Mouse (Mus musculus) midbrain, embryonic 10.5 days (tissue): ENCODE results near the gene Tdgf1. TPM values are rescaled to one million over a fixed set of nuclear protein-coding genes. Genes with fewer than 3 reads are reported as not detected.

Experiments used
- DNase-seq: peaks from one replicate; pipeline ENCODE4 v3.0.0-alpha.2; 2017; ENCODE audit warnings: low spot score
- H3K27ac ChIP-seq: fragments of 300-500 bp; sonication (generic); replicated peaks from 2 replicates; pipeline ENCODE4 v1.5.1; 2016; ENCODE audit warnings: mild to moderate bottlenecking
- H3K27me3 ChIP-seq: fragments of 300-500 bp; sonication (generic); 2 replicates; pipeline ENCODE4 v1.6.1; 2016; ENCODE audit warnings: low read depth, mild to moderate bottlenecking; ENCODE audit not compliant: poor library complexity, severe bottlenecking
- H3K36me3 ChIP-seq: fragments of 300-500 bp; sonication (generic); 2 replicates; pipeline ENCODE4 v1.6.1; 2016; ENCODE audit warnings: mild to moderate bottlenecking, moderate library complexity
- H3K4me1 ChIP-seq: fragments of 300-500 bp; sonication (generic); 2 replicates; pipeline ENCODE4 v1.6.1; 2016
- H3K4me3 ChIP-seq: fragments of 300-500 bp; sonication (generic); 2 replicates; pipeline ENCODE4 v1.5.1; 2016; ENCODE audit warnings: mild to moderate bottlenecking, moderate library complexity
- H3K9me3 ChIP-seq: fragments of 300-500 bp; sonication (generic); replicated peaks from 2 replicates; pipeline ENCODE4 v1.6.1; 2016; ENCODE audit warnings: mild to moderate bottlenecking
- WGBS: fragments of 180-500 bp; shearing (Covaris S2); methylation state at CpG from one replicate; pipeline ENCODE4 v1.1.7; 2016; 5-methylcytosine and 5-hydroxymethylcytosine counted together
- polyA plus RNA-seq: library from polyadenylated mRNA; unstranded; fragments of >200 nt; fragmentation: Nextera tagmentation; extraction: Ambion mirVana; gene quantifications from 2 replicates; pipeline ENCODE4 v1.2.1, GENCODE M21; 2016

Gene Tdgf1
- polyA plus RNA-seq, 1 experiment from 2014 or later, result 0.11 TPM

GRCm38 (mm10) chr9:110922759-110923158 is 23.2 kb downstream of the Tdgf1 start:
- DNase-seq, result peak; percentile 75
- Histone ChIP-seq H3K4me3 (no peak overlapping the region), H3K27ac (no peak overlapping the region), H3K36me3 (no peaks in the 10 kb centered on the region), H3K9me3 (no peaks in the 10 kb centered on the region), H3K27me3 (no peaks in the 10 kb centered on the region), H3K4me1 (no peaks in the 10 kb centered on the region)
- 17% methylated on average over 7 of the region's 7 CpGs for WGBS

DNA sequence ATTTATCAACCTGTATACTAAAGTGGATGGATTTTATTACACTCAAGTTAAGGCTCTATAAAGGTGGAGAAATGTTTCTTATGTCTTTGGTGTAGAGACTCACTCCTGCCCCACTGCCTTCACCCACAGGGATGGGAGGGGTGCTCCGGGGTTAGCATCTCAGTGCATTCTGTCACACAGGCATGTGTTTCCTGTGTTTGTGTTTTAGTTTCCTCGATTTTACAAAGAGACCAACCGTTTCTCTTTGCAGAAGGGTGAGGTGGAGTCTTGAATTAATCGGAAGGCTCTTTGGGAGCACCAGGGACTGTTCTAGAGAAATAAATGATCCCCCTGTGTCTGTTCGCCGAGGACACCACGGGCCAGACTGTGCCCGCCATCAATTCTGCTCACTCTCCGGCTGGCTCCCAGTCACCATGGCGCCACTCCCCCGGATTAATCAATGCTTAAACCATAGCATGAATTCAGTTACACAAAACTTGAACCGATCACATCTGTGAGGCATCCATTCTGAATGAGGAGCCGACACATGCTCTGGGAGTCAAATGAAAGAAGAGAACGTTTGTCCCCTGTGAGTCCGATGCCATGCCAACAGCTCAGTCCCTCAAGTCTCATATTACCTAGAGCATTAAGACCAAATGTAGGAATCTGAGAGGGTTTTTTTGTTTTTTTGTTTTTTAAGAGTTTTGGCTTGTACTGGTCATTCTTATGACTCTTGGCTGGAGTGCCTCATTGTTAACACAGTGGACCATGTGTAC is 25.1 kb downstream of the Tdgf1 start:
- H3K4me3 ChIP-seq, result no peak overlapping the region
- no peaks in the 10 kb centered on the region for H3K4me1 ChIP-seq
- H3K36me3 ChIP-seq, result no peaks in the 10 kb centered on the region
- H3K27ac ChIP-seq, result no peak overlapping the region
- no peaks in the 10 kb centered on the region for H3K27me3 ChIP-seq
- WGBS, result 74% methylated on average over 15 of the region's 15 CpGs
- DNase-seq, result no peak
- no peaks in the 10 kb centered on the region for H3K9me3 ChIP-seq

DNA sequence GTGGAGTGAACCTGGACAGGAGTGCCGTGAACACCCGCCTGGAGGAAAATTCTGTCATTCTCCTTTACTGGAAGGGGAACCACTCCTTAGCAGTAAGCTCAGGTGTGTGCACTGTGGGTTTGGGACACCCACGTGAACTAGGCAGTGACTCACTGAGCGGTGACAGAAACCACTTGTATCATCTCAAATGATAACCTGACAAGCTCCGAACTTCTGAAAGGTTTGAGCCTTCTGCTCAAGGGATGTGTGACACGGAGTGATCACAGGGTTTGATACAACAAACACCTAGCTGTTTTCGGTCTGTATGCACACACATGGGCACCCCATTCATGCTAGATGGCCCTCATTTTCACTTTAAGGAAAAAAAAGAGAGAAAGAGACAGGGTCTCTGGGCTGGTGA is 29.2 kb downstream of the Tdgf1 start, which contains the start of gene Fam240a:
Gene Fam240a (minus strand): TSS at position 76 of the 400 bp plus-strand sequence.
- Histone ChIP-seq H3K9me3 (no peaks in the 10 kb centered on the region), H3K27ac (no peak within 1 kb of the TSS), H3K36me3 (no peaks in the 10 kb centered on the region), H3K4me1 (no peaks in the 10 kb centered on the region), H3K27me3 (no peaks in the 10 kb centered on the region), H3K4me3 (no peak within 1 kb of the TSS)
- 93% methylated on average over 7 of the region's 7 CpGs for WGBS
- no peak for DNase-seq

GRCm38 (mm10) chr9:110915466-110915865 is 30.5 kb downstream of the Tdgf1 start:
- no peak overlapping the region for H3K27ac ChIP-seq
- H3K4me3 ChIP-seq, result no peak overlapping the region
- 72% methylated on average over 8 of the region's 8 CpGs for WGBS
- no peaks in the 10 kb centered on the region for H3K4me1 ChIP-seq
- DNase-seq, result no peak
- no peaks in the 10 kb centered on the region for H3K9me3 ChIP-seq
- no peaks in the 10 kb centered on the region for H3K36me3 ChIP-seq
- no peaks in the 10 kb centered on the region for H3K27me3 ChIP-seq

- no peak overlapping the region for H3K4me3 ChIP-seq
- no peaks in the 10 kb centered on the region for H3K36me3 ChIP-seq
- H3K9me3 ChIP-seq, result no peaks in the 10 kb centered on the region
- no peaks in the 10 kb centered on the region for H3K4me1 ChIP-seq
- no peaks in the 10 kb centered on the region for H3K27me3 ChIP-seq
- DNase-seq, result no peak
- 66% methylated on average over 21 of the region's 21 CpGs for WGBS
- H3K27ac ChIP-seq, result 0 out of 2 replicates have a peak overlapping the region, but pooled peaks have one; percentile 43
Measured at GRCm38 (mm10) chr9:110914631-110915236, 31.2 kb downstream of the Tdgf1 start.

DNA sequence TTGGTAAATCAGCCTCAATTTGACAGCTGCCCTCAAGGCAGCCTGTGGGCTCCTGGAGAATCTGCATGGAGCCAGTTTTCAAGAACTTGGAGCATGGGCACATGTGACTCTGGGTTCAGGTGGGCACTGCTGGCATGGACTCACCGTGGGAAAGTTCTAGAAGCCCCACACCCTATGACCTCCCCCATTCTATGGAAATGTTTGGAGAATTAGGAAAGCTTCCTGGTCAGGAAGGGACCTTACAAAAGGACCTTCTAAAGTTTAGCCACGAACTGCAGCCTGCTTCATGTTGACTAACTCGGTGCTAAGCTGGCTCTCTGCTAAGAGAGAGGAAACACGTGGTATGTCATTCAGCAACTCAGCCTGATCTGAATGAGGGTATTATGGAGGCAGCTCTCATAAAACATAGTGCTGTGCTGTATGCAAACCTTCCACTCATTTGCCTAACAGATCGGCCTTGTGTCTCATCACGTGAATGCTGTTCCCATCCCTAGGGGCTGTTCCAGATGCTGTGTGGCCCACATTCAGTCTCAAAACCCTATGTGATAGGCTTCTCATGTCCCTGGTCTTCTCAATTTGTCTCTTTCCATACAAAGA is 36.5 kb downstream of the Tdgf1 start:
- Histone ChIP-seq H3K27me3 (no peaks in the 10 kb centered on the region), H3K27ac (no peak overlapping the region), H3K36me3 (no peaks in the 10 kb centered on the region), H3K9me3 (peaks cover 6% of the 10 kb centered on the region), H3K4me1 (no peaks in the 10 kb centered on the region), H3K4me3 (no peak overlapping the region)
- DNase-seq, result no peak
- WGBS, result 85% methylated on average over 6 of the region's 6 CpGs

GRCm38 (mm10) chr9:110908631-110909016 is 37.3 kb downstream of the Tdgf1 start:
- no peaks in the 10 kb centered on the region for H3K4me1 ChIP-seq
- H3K9me3 ChIP-seq, result peaks cover 6% of the 10 kb centered on the region
- WGBS, result 90% methylated on average over 3 of the region's 3 CpGs
- no peak overlapping the region for H3K27ac ChIP-seq
- H3K36me3 ChIP-seq, result no peaks in the 10 kb centered on the region
- H3K4me3 ChIP-seq, result no peak overlapping the region
- H3K27me3 ChIP-seq, result no peaks in the 10 kb centered on the region
- no peak for DNase-seq

DNA sequence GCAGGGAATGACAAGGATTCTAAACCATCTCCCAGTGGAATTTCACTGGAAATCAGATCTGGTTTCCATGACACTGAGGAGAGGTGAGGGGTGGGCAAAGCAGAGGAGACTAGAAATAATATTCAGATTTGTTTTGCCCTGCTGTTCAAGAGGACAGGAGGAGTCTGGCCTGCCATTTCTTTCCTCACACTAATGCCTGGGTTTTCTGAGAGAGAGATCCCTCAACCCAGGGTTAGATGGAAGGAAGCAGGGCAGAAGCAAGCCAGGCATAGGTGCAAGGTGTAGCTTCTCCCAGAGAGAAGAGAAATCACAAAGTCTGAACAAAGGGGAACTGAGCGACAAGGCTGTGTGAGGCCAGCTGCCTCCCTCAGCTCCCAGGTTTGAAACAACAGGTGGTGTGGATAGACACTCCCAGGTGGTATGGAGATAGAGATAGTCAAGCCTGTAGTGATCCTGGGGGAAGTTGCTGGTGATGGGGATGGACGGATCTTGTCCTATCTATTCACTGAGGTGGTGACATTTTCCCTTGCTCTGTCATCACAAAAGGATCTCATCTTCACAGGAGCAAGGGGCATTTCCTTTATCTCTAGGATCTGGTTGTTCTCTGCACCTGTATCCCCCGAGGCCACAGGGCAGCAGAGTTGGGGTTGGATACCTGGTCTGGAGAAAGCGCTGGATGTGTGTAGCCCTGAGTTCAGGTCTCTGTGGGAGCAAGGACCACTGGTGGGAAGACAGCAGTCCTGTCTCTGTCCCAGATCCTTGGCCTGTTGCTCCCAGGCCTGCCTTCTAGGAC is 37.9 kb downstream of the Tdgf1 start:
- WGBS, result 87% methylated on average over 4 of the region's 4 CpGs
- no peak for DNase-seq

GRCm38 (mm10) chr9:110907201-110907837 is 38.6 kb downstream of the Tdgf1 start:
- WGBS, result 93% methylated on average over 11 of the region's 11 CpGs
- no peaks in the 10 kb centered on the region for H3K27me3 ChIP-seq
- no peak for DNase-seq
- H3K4me3 ChIP-seq, result no peak overlapping the region
- H3K9me3 ChIP-seq, result peaks cover 6% of the 10 kb centered on the region
- H3K27ac ChIP-seq, result no peak overlapping the region
- H3K4me1 ChIP-seq, result no peaks in the 10 kb centered on the region
- no peaks in the 10 kb centered on the region for H3K36me3 ChIP-seq

More for the DNA sequence above, 37.9 kb downstream of the Tdgf1 start:
- no peak overlapping the region for H3K4me3 ChIP-seq
- peaks cover 6% of the 10 kb centered on the region for H3K9me3 ChIP-seq
- H3K36me3 ChIP-seq, result no peaks in the 10 kb centered on the region
- no peaks in the 10 kb centered on the region for H3K4me1 ChIP-seq
- H3K27me3 ChIP-seq, result no peaks in the 10 kb centered on the region
- H3K27ac ChIP-seq, result no peak overlapping the region

DNA sequence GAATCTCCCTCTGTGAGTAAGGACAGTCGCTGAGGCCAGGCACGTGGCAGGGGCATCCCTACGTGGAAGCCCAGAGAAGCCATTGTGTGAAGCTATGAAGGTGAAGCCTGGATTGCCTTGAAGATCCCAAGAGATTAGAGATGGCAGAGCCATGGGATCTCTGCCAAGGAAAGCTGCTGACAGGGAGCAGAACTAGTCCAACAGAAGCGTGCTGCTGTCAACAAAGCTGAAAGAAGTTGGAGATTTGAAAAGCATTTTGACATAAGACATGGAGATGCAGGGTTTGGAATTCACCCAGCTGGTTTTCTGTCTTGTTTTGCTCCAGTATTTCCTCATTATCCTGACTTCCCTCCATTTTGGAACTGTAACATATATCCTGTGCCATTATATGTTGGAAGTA is 43.7 kb downstream of the Tdgf1 start:
- Histone ChIP-seq H3K27me3 (no peaks in the 10 kb centered on the region), H3K4me1 (no peaks in the 10 kb centered on the region), H3K4me3 (no peak overlapping the region), H3K27ac (no peak overlapping the region), H3K36me3 (no peaks in the 10 kb centered on the region), H3K9me3 (peaks cover 2% of the 10 kb centered on the region)
- 93% methylated on average over 4 of the region's 4 CpGs for WGBS
- no peak for DNase-seq

DNA sequence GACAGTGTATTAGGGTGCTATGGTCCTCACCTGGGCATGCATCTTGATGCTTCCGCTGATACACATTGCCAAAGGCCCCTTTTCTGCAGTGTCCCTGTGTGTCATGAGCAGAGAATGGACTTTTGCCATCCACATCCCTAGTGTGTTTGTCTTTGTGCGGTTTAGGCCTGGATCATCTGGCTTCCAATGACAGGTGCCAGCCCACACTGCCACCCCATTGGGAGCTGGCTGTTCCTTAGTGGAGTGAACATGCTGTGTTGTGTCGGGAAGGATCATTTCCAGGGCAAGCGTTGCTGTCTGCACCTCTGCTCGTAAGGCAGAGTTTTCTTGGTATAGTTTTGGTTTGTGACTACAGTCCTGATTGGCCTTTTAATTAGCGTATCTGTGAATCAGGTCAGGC is 44.8 kb downstream of the Tdgf1 start:
- Histone ChIP-seq H3K4me1 (peaks cover 8% of the 10 kb centered on the region), H3K4me3 (no peak overlapping the region), H3K9me3 (no peaks in the 10 kb centered on the region), H3K27me3 (no peaks in the 10 kb centered on the region), H3K27ac (no peak overlapping the region), H3K36me3 (no peaks in the 10 kb centered on the region)
- WGBS, result 91% methylated on average over 6 of the region's 6 CpGs
- no peak for DNase-seq

DNA sequence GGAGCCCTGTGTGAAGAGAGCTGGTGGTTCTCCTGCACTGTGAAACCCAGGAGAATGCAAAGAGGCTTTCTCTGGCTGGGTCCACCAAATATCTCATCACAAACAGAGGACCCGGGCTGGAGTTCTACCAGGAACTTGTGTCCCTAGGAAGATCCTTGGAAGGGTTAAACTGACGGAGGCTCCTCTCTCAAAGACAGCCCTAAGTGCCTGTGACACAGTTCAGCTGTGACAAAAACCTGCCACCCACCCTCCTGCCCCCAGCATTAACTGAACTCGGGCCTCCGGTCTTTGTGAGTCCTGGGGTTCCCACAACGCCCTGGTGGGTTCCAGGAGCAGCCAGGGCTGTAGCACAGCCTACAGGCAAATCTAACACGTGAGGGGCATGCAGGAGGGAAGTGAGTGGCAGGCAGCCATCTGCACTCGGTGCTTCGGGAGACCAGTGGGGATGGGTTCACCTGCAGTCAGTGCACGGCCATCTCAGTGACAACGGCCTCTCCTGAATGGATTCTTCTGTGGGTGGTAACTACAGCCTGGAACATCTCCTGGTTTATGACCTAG is 46.4 kb downstream of the Tdgf1 start:
- Histone ChIP-seq H3K9me3 (no peaks in the 10 kb centered on the region), H3K27me3 (peaks cover 11% of the 10 kb centered on the region), H3K4me1 (peaks cover 15% of the 10 kb centered on the region), H3K4me3 (no peak overlapping the region), H3K27ac (no peak overlapping the region), H3K36me3 (no peaks in the 10 kb centered on the region)
- no peak for DNase-seq
- WGBS, result 73% methylated on average over 10 of the region's 10 CpGs
